Mouse (Mus musculus) small intestine, adult 2 months (tissue): ENCODE results near the gene Psrc1.

ENCODE experiments used
- CTCF ChIP-seq: fragments of 200-500 bp; IDR thresholded peaks from 2 replicates; pipeline ENCODE4 v1.5.1; 2012; ENCODE audit warnings: low read depth, mild to moderate bottlenecking, control low read depth, inconsistent platforms, low read length, moderate library complexity, mixed read lengths; ENCODE audit not compliant: insufficient replicate concordance, insufficient read length; ENCODE audit errors: extremely low read depth
- POLR2A ChIP-seq: fragments of 200-500 bp; IDR thresholded peaks from 2 replicates; pipeline ENCODE4 v1.6.1; 2012; ENCODE audit warnings: low read depth, mild to moderate bottlenecking, control low read depth, inconsistent platforms, low read length, moderate library complexity

- TF ChIP-seq POLR2A (no peak), CTCF (no peak)
These were observed 14.9 kb upstream of the Psrc1 start for GRCm38 (mm10) chr3:108368721-108369120.
